Mouse (Mus musculus) kidney, adult 2 months (tissue): ENCODE measurements at regions not wholly inside any gene's neighbourhood (a gene's known extent, or its start where the extent isn't known, plus 50 kb on each side); places are given as distances from the start of the nearest gene placed in this dataset.
"Not testable (repeated sequence)": the region's sequence is repeated elsewhere in the genome, so short reads cannot be mapped to it uniquely, and the experiment has no call there.

Experiments
- DNase-seq: peaks from one replicate; pipeline ENCODE4 v3.0.0; 2021
- H3K27ac ChIP-seq: fragments of 200-500 bp; 2 replicates; pipeline ENCODE4 v1.5.1; 2012; ENCODE audit warnings: low read depth, low read length, control low read depth, inconsistent platforms; ENCODE audit not compliant: insufficient read depth
- H3K27me3 ChIP-seq: fragments of 200-500 bp; replicated peaks from 2 replicates; pipeline ENCODE4 v1.6.1; 2012; ENCODE audit warnings: mild to moderate bottlenecking, moderate library complexity, low read length, inconsistent platforms; ENCODE audit not compliant: control insufficient read depth, insufficient read depth
- H3K36me3 ChIP-seq: fragments of 200-500 bp; 2 replicates; pipeline ENCODE4 v1.6.1; 2012; ENCODE audit warnings: mild to moderate bottlenecking, moderate library complexity, low read length, inconsistent platforms; ENCODE audit not compliant: control insufficient read depth, insufficient read depth
- H3K4me1 ChIP-seq: fragments of 200-500 bp; 2 replicates; pipeline ENCODE4 v1.6.1; 2011; ENCODE audit warnings: low read length; ENCODE audit not compliant: control insufficient read depth, insufficient read depth
- H3K4me3 ChIP-seq: fragments of 200-500 bp; 2 replicates; pipeline ENCODE4 v1.5.1; 2011; ENCODE audit warnings: mild to moderate bottlenecking, low read depth, low read length, control low read depth; ENCODE audit not compliant: insufficient read depth
- CTCF ChIP-seq: fragments of 200-500 bp; conservative IDR thresholded peaks from 2 replicates; pipeline ENCODE4 v1.5.1; 2011; ENCODE audit warnings: low read depth, mild to moderate bottlenecking, control low read depth, low read length, moderate library complexity, mixed read lengths; ENCODE audit not compliant: insufficient read depth, insufficient read length
- POLR2A ChIP-seq: fragments of 200-500 bp; IDR thresholded peaks from one replicate; pipeline ENCODE4 v1.6.1; 2011; ENCODE audit warnings: low read depth, low read length, control low read depth
- WGBS: fragments of 180-500 bp; shearing (Covaris S2); methylation state at CpG from one replicate; pipeline ENCODE4 v1.1.7; 2018; 5-methylcytosine and 5-hydroxymethylcytosine counted together

DNA sequence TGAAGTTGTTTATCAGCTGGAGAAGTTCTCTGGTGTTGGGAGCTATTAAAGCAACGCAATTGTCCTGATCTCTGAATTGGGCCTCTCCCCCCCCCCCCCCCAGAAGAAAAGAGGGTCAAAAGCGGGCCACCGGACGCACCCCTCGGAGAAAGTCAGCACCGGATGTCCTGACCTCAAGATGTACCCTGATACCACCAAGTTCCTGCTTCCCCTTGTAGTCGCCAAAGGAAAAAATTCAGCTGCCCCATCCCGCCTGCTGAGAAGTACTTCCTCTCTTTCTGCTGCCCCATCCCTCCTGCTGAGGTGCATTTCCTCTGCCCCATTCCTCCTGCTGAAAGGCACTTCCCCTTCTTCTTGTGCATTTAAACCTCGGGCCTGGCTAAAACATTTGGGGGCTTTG lies 1191.1 kb upstream of the 1700008P02Rik start:
- not testable (repeated sequence) for H3K4me3 ChIP-seq, H3K27ac ChIP-seq, H3K36me3 ChIP-seq, H3K4me1 ChIP-seq, DNase-seq, H3K27me3 ChIP-seq
- 95% methylated on average over 9 of the region's 9 CpGs for WGBS

DNA sequence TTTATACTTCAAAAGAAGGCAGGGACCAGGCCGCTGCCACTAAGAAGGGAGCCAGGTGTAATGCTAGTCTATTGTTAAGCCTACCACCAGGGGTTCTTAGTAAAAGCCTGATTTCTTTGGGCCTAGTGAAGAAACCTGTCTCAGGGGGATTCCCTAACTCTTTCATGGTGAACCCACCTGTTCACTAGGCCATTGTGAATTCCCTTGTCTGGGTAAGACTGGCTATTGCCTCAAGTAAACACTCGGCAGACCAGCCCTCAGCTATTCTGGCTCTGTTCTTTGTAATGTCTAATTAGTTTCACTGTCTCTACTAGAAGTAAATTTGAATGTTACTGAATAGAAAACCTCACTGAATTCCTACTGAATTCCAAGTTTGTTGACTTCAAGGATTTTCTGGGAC lies 1184.9 kb upstream of the 1700008P02Rik start:
- WGBS, result 83% methylated on average over 2 of the region's 2 CpGs

DNA sequence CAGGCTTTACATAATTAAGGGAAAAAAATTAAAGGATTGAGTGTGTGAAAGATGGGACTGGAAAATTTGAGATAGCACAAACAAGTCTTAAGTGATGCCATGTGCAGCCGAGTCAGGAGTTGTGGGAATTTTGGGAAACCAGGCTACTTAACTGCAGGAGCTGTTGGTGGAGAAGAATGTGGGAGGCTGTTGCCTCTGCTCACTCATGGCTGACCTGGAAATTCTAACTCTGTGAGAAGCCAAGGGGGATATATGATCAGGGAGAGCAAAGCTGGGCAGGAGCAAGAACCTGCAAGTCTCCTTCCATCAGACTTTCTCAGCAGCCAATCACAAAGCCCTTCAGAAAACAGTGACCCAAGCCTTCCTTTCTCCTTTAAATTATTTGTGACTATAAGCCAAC lies 1184.0 kb upstream of the 1700008P02Rik start:
- Histone ChIP-seq H3K4me1 (no peaks in the 10 kb centered on the region), H3K27ac (no peak overlapping the region), H3K4me3 (no peak overlapping the region), H3K36me3 (no peaks in the 10 kb centered on the region), H3K27me3 (no peaks in the 10 kb centered on the region)
- DNase-seq, result no peak
- TF ChIP-seq CTCF, result no peak
- TF ChIP-seq POLR2A, result no peak
- 50% methylated on average over 1 of the region's 1 CpGs for WGBS

More for the DNA sequence above, 1184.9 kb upstream of the 1700008P02Rik start:
- not testable (repeated sequence) for DNase-seq, H3K4me1 ChIP-seq, H3K27ac ChIP-seq, H3K27me3 ChIP-seq, H3K4me3 ChIP-seq, H3K36me3 ChIP-seq

DNA sequence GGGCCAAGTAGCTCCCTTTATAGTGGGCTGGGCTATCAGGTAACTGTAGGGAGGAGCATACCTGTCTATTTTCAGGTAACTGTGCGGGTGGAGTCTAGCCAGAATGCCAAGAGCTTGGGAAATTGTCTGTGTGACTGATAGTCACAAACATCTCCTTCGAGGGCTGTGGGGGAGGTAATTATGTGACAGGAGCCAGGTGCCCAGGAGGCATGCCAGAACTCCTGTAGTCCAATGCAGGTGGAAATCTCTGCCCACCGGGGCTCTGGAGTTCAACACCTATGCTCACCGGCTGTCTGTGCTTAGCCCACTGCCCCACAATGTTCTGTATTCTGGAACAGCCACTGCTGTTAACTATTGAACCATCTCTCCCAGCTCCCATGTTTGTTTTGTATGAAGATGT lies 1179.2 kb upstream of the 1700008P02Rik start:
- Histone ChIP-seq H3K27ac (no peak overlapping the region), H3K27me3 (no peaks in the 10 kb centered on the region), H3K4me1 (no peaks in the 10 kb centered on the region), H3K36me3 (no peaks in the 10 kb centered on the region), H3K4me3 (no peak overlapping the region)
- WGBS, result 78% methylated on average over 4 of the region's 4 CpGs
- TF ChIP-seq CTCF, result no peak
- TF ChIP-seq POLR2A, result no peak
- DNase-seq, result no peak

DNA sequence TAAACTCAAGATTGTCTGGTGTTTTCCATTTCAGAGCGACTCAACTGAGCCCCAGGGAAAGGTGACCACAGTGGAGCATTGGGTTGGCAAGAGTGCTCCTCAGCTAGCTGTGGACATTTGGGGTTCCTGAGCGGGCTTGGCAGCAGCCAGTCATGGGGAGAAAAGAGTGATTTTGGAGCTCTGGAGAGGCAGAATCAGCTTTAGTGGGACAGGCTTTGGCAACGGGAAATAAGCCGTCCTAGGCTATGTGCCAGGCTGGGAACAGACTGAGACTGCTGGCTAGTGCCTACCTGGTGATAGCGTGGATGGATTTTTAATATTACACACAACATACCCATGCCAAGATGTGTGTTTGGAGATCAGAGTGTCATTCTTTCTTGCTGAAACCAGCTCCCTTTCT lies 1167.4 kb upstream of the 1700008P02Rik start:
- no peak overlapping the region for H3K27ac ChIP-seq
- no peaks in the 10 kb centered on the region for H3K27me3 ChIP-seq
- H3K4me1 ChIP-seq, result no peaks in the 10 kb centered on the region
- DNase-seq, result no peak
- no peak overlapping the region for H3K4me3 ChIP-seq
- H3K36me3 ChIP-seq, result no peaks in the 10 kb centered on the region
- TF ChIP-seq CTCF, result no peak
- no peak for TF ChIP-seq POLR2A
- 92% methylated on average over 5 of the region's 5 CpGs for WGBS

DNA sequence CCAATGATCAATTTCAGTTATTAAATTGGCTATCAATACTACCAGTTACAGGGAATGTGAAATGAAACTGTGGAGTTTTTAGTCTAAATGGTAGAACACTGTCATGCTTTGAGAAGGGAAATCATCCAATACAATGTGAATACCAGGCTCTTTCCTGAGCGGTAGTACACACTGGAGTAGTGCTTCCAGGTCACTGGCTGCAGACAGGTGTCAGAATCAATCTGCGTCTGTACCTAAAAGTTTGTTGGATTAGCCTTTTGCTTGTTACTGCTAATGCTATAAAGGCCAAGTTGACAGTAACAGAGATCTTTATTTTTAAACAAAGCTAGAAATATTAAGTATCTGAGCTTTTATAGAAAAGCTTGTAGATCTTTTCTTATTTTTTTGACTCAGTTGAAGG lies 1164.9 kb upstream of the 1700008P02Rik start:
- H3K36me3 ChIP-seq, result no peaks in the 10 kb centered on the region
- no peaks in the 10 kb centered on the region for H3K27me3 ChIP-seq
- TF ChIP-seq POLR2A (no peak), CTCF (no peak)
- no peak overlapping the region for H3K27ac ChIP-seq
- no peak overlapping the region for H3K4me3 ChIP-seq
- H3K4me1 ChIP-seq, result no peaks in the 10 kb centered on the region
- WGBS, result 93% methylated on average over 2 of the region's 2 CpGs
- no peak for DNase-seq

DNA sequence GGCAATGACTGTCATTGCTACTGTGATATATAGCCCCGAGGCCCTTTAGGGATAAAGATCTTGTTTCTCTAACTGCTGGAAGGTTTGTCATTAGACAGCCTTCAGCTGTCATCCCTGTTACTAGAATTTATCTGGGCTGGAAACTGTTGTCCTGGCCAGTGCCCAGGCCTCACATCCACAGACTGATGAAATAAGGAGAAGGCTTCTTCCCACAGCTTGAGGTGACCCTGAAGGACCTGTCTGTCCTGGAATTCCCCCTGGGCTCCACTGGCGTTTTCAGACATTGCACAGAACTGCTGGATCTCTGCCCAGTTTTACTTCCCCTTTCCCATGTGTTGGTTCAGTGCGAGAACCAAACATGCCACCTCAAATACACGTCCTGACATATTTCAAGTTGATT lies 1135.2 kb upstream of the 1700008P02Rik start:
- H3K27ac ChIP-seq, result no peak overlapping the region
- H3K36me3 ChIP-seq, result no peaks in the 10 kb centered on the region
- H3K27me3 ChIP-seq, result no peaks in the 10 kb centered on the region
- no peak for DNase-seq
- no peaks in the 10 kb centered on the region for H3K4me1 ChIP-seq
- 35% methylated on average over 4 of the region's 4 CpGs for WGBS
- H3K4me3 ChIP-seq, result no peak overlapping the region
- no peak for TF ChIP-seq CTCF
- TF ChIP-seq POLR2A, result no peak

DNA sequence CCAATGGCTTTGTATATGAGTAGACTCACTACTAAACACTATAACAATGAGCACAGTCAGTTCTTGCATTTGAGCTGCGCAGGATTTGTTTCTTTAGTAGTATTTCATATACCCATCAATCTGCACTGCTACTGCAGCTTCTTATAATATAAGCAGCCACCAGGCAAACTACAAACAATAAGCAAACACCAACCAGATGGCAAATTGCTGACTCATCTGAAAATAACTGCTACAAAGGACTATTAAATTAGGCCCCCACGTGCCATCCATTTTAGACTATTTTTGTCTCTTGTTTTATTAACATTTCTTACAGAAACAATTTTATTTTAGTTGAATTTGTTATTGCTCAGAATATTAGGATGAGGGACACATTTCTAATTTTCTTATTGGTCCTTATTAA lies 1093.5 kb upstream of the 1700008P02Rik start:
- Histone ChIP-seq H3K4me1 (no peaks in the 10 kb centered on the region), H3K27me3 (no peaks in the 10 kb centered on the region), H3K36me3 (no peaks in the 10 kb centered on the region), H3K27ac (no peak overlapping the region), H3K4me3 (no peak overlapping the region)
- no peak for TF ChIP-seq CTCF
- TF ChIP-seq POLR2A, result no peak
- WGBS, result 81% methylated on average over 2 of the region's 2 CpGs
- DNase-seq, result no peak
